Mouse (Mus musculus): ENCODE measurements around the gene Coro1a.

DNA sequence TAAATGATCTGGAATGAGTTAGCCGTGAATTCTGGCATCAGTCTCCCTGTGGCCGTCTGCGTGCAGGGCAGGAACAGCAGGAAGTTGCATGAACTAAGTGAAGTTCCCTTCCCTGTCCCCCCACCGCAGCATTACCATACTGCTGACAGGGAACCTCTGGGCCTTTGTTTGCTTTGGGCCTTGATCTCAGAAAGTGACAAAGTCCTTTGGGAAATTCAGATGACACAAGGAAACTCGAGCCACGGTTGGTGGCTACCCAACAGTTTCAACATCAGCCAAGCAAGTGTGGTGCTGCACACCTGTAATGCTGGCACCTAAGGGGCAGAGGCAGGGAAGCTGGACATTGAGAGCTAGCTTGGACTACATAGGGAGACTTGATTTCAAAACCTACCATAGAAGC is 39.2 kb upstream of the Coro1a start:
- no peak for TF ChIP-seq MYOD1 (IDR thresholded peaks at IDR 0.05; ENCODE audit: control insufficient read depth, insufficient read length, low read depth)
- TF ChIP-seq USF1 (IDR thresholded peaks at IDR 0.05; ENCODE audit: low read depth): no peak
- no peak for TF ChIP-seq CTCF (IDR thresholded peaks at IDR 0.05; ENCODE audit: control insufficient read depth, insufficient read depth, insufficient read length)
- TF ChIP-seq MAX (IDR thresholded peaks at IDR 0.05): no peak
- no peak for TF ChIP-seq CEBPB (IDR thresholded peaks at IDR 0.05; ENCODE audit: low read depth)
- no peak for TF ChIP-seq MYOG (IDR thresholded peaks at IDR 0.05; ENCODE audit: control insufficient read depth, extremely low read depth, insufficient read length)

Measured in C2C12 (cell line).